Mouse (Mus musculus): Measurements from ENCODE around the gene Kcnk1.

Gene Kcnk1

DNA sequence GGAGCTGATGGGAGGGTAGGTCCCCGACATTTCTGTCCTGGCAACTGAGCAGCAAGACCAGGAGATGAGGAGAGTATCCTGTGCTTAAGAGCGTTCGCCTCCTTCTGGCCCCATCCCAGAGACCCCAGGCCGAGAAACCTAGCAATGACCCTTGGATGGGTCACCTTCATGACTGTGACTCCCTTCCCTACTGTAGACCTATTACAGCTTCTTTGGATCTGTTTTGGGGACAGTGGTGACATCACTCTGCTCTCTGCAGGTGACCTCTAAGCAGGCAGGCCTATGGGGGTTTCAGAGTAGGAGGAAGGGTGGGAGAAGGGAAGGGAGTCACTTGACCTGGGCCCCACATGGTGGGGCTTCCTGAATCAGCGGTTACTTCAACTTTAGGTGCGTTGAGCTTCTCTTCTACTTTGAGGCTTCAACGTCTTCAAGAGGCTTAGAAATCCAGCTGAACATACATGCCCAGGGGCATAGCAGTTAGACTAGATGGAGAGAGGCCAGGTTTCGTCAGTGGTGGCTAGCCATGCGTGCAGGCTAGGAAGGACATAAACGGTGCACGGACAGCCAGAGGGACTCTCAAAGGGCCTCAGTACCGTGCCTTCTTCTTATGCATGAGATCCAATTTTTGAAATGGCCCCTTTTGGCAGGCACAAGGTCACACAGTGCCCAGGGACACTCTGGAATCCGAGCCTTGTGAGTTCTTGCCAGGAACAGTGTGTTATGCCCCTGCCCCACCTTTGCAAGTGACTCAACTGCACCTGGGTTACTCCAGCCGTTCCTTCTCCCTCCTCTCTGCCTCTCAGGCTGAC lies 1.3 kb downstream of the Kcnk1 start:
- no peak for DNase-seq (ENCODE audit: low spot score in 2 of 2)

DNA sequence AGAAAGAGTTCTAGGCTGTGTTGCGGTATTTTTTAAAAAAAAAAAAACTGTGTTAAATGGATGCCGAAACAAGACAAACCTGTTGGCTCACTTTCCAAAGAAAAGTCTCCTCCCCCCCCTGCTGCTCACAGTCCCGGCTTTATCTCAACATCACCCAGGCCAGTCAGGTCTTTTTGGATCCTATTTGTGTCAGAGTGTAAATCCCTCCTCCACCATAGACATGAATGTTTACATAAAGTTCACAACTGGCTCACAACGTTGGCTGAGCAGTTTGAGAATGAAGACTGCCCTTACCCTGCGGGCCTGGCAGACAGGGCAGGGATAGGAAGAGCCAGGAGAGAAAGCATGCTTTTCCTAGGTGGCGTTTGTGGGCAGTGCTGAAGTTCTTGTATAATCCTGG lies 2.0 kb downstream of the Kcnk1 start:
- DNase-seq (ENCODE audit: low spot score in 2 of 2) = no peak

DNA sequence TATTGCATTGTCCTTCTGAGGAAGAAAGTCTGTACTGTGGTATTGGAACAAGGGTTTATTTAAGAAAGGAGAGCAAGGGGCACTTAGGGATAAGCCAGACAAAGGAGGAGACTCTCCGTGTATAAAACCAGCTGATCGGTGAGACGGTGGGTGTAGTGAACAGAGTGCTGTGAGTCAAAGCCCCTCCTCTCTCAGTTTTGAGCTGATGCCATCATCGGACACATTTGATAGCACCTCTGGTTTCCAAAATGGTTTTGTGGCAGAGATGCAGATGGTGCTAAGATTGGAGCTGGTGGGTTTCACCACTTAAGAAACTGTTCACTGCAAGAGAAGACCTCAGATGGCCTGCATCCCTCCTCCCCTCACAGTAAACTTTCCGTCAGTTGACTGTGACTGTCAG lies 2.6 kb downstream of the Kcnk1 start:
- no peak for DNase-seq (ENCODE audit: low spot score in 2 of 2)

DNA sequence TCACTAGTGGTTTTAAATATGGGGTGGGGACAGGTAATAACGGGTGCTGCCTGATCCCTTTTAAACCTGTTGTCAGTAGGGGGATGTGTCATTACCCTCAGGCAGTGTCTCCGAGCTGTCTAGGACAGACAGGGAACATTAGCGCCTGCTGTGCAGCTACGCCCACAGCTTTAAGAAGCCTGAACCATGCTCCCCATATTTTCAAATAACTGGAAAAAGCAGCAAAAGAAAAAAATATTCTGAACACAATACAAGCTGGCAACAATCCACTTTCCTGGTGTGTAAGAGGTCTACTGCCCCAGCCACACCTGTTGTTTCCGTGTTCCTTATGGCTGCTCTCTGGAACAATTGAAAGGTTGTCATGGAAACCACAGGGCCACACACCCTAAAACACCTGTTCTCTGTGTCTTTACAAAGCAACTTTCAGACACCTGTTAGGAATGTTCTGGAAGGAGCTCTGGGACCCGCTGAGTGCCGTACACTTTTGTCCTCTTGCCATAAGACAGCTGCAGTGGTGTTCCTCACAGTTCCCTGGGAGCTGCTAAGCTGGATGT lies 4.9 kb downstream of the Kcnk1 start:
- DNase-seq (ENCODE audit: low spot score in 2 of 2) = no peak

DNA sequence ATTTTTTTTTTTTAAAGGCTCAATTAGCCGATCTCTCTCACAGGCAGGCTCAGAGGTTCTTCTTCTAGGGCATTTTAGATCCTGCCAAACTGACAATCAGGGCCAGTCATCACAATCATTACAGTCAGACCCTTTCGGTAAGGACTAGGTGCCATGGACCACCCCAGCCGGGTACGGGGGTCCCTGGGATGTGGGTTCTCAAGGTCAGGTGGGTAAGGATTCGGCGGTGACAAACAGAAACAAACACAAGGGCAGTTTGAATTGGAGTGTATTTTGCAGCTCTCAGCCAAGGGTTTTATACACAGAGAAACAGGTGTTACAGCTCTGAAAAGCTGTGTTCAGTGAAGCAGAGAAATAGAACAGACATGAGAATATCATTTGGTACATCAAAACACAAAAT lies 8.6 kb downstream of the Kcnk1 start:
- no peak for DNase-seq (ENCODE audit: low spot score in 2 of 2)

DNA sequence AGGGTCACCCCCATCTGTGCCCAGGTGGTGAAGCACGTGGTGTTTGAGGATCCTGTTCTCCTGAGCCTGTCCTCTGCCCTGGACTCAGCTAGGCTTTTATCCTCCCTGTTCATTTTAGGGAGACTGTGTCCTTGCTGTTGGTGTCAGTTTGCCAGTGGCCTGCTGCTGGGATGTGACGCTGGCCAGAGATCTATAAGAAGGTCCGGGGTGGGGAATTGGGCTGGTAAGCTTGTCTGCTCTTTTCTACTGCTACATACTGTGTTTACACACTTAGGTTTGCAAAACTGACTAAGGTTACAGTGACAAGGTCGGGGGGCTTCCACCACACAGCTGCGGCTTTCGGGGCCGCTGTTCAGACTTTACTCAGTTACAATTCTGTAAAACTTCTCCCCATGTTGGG lies 10.0 kb downstream of the Kcnk1 start:
- no peak for DNase-seq (ENCODE audit: low spot score in 2 of 2)

DNA sequence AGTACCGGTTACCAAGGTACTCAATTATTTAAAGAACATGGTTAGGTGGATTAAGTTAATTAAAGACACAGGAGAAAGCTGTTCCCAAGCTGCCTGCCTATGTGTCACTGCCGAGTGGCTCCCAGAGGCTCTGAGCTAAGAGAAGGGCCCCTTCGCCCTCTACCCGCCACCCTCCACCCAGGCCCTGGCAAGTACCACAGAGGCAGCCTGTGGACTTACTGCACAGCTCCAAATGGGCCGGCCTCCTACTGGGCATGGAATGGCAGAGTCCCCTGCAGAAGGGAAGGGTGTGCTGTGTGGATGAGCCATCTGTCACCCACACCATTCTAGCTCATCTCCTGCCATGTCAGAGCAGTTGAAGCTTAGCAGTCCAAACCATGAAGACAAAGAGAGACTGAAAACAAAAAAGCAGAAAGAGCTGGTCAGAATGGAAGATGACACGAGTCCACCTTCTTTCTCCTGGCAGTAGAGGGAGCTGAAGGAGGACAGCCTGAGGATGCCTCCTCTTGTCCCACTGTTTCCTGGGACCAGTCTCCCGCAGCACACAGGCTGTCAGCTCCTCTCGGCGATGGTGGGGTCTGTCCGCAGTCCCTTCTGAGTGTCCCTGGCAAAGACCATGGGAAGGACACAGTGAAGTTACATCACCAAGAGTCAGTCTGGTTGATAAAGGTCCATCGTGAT lies 11.5 kb downstream of the Kcnk1 start:
- no peak for DNase-seq (ENCODE audit: low spot score in 2 of 2)

DNA sequence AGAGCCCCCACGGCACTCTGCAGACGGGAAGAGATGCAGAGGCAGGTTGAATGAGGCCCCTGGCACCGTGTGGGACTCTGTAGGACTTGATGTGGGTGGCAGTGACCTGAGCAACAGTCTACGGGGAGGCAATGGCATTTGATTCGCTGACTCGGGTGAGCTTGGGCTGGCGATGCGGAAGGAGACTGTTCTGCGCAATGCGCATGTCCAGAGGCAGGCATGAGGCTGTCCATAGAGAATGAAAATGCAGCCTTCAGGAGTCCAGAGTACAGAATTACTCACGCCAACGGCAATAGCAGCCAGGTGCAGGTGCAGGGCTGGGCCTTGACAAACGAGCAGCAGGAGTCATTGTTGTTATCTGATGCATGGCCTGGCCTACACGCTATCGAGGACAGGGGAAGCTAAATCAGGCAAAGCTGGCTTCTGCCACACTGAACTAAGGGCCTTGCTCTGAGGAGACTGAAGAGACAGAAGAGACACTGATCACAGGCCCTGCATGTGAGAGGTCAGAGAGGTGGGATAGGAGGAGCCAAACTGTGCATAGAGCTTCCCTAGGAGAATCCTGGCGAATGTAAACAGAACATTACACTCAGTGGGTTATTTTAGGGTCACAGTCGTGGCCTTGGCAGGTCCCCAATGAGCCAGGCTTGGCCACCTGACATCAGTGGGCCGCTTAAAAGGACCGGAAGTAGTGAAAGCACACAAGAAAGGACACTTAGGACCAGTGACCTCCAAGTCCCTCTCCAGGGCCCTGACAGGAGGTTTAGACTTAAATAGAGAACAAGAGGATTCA lies 12.8 kb downstream of the Kcnk1 start:
- DNase-seq (ENCODE audit: low spot score in 2 of 2) = no peak

DNA sequence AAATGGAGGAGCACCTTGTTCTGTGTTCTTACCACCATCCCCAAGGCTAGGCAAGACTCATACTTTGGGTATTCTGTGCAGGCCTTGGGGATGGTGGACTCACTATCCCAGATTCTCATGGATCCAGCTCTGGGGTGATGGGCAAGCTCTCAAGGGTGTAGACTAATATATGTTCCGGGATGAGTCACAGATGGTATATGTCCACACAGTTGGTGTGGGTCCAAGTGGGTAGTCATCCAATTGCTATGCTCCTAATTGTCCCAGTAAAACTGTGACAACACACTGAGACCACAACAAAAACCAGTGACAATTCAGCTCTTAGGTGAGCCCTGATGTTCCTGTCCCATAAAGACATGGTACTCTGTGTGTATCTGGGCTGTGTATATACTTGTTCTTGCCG lies 14.0 kb downstream of the Kcnk1 start:
- no peak for DNase-seq (ENCODE audit: low spot score in 2 of 2)

DNA sequence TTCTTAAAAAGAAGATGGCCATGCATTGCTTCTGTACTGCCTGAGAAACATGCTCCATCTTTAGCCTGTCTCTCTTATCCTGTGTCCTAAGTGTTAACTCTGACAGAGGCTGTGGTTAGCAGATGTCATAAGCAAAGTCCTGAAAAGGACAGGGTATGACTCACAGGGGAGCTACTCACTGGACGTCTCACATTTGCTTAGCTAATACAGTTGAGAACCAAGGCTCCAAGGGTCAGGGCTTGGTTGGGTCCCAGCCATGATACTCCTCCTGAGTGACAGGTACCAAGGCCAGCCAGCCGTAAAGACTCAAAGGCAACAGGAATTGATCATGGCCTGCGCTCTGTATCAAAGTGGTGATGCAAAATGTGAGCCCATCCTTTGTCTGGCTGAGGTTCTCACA lies 15.9 kb downstream of the Kcnk1 start:
- no peak for DNase-seq (ENCODE audit: low spot score in 2 of 2)

DNA sequence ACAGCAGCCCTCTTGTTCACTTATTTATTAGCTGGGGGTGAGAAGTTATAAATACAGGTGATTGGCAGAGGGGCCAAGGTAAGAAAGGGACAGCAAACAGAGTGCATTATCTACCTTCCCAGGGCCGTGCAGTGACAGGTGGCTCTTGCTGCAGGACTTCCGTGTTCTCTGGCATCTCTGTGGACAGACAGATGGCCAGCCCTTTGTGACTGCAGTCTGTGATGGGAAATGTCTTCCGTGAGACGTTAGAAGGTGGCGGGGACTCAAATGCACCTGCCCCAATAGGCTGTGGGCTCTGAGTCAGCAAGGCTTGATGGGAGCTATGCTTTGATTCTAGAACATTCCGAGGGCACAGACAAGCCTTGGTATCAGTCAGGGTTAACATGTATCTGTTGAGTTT lies 17.4 kb downstream of the Kcnk1 start:
- DNase-seq (ENCODE audit: low spot score in 2 of 2) = no peak

DNA sequence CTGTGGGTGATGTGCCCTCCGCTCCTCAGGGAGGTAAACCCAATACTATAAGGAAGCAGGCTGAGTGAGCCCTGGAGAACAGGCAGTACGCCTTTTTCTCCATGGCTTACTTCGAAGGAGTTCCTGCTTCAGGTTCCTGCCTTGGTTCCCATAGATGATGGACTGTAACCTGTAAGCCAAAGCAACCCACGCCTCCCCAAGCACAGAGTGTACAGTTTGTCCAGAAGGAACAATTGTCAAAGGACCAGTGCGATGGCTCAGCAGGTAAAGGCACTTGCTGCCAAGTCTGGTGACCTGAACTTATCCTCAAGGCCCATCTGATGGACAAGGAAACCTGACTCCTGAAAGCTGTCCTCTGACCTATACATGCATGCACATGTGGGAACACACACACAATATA lies 18.7 kb downstream of the Kcnk1 start:
- no peak for DNase-seq (ENCODE audit: low spot score in 2 of 2)

DNA sequence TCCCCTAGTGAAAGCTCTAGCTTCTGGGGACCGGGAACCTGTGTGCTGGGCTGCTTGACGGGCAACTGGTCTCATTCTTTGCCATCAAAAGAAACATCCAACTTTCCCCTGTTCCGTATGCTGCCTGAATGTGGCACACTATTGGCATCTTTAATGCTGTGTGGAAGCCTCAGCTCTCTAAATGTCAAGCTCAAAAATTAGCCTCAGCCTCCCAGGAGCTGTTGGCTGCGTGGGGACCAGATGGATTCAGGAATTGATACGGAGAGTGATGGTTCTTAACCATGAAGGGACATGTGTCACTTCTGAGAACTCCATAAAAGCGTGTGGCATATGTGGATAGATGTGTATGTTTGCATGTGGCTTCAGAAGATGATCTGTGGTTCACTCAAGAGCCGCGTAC lies 27.0 kb downstream of the Kcnk1 start:
- no peak for DNase-seq (ENCODE audit: low spot score in 2 of 2)

DNA sequence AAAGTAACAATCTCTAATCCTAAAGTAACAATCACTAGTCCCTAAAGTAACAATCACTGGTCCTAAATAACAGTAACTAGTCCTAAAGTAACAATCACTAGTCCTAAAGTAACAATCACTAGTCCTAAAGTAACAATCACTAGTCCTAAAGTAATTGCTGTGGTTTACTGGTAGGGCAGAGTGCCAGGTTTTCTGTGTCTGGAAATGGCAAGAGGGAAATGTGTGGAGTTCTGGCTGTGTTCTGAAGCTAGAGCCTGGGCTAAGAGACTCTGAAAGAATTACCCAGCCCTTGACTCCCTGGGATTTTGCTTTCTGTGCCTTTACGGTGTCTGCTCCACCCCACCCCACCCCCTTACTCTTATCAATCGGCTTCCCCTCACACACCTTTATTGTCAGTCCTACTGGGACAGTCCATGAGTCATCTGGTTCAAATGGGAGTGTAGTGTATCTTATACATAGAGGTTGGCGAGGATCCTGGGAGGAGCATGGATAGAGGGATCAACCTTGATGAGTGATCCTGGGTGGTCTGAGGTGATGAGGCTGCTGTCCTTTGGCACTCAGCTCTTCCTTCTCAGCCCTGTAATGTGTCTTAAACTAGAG lies 28.8 kb downstream of the Kcnk1 start:
- DNase-seq (ENCODE audit: low spot score in 2 of 2) = no peak

DNA sequence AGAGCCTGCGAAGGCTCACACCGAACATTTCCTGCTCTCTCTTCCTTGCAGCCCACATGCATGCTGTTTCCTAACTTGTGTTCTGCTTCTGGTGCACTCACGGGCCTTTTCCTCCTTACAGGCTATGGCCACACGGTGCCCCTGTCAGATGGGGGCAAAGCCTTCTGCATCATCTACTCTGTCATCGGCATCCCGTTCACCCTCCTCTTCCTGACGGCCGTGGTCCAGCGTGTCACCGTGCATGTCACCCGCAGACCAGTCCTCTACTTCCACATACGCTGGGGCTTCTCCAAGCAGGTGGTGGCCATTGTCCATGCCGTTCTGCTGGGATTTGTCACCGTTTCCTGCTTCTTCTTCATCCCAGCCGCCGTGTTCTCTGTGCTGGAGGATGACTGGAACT lies 29.9 kb downstream of the Kcnk1 start:
- DNase-seq (ENCODE audit: low spot score in 2 of 2) = no peak

DNA sequence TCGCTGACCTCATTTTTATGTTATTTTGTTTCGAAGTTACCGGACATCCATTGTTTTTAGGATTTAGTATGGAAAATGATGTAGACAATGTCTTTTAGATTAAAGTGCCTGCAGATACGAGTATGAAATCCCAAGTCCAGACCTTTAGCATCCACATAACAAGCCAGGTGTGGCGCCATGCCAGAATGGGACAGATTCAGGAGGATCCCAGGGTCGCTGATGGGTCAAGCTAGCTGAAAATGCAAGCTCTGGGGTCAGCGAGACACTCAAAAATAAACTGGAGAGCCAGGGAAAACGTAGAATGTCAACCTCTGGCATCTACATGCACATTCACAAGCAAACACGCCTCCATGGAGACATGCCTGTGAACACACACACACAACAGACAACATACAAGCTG lies 31.2 kb downstream of the Kcnk1 start:
- DNase-seq (ENCODE audit: low spot score in 2 of 2) = no peak

DNA sequence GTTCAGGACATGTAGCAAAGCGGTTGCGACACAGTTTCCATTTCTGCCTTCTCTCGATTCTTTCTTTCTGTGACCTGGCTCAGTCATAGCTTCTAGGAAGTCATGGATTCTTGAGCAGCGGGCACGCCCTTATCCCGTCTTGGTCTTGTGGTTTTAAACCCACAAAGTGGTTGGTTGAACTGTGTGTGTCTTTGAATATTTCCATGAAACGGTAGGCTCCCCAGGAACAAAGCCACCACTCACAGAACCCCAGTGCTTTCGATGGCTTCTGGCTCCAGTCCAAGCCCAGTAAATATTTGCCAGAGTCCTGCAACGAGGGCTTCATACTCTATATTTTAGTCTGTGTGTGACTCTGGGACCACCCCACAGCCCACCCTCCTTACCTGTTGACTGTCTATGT lies 31.6 kb downstream of the Kcnk1 start:
- DNase-seq (ENCODE audit: low spot score in 2 of 2) = no peak

DNA sequence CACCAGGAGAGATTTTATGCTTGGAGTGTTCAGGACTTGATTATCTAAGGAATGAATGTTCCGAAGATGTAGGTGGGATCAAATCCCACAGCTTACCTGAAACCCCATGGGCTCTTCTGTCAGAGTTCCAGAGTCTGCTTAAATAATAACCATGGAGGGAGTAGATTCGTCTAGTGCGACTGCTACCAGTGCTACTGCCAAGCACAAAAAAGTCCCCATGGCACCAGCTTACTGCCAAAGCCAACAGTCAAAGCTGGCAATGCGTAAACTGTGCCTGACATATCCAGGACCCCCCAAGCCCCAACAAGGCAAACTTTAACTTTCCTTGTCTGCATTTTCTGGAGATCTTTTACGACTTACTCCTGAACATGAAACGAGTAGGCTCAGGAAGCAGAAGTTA lies 32.5 kb downstream of the Kcnk1 start:
- DNase-seq (ENCODE audit: low spot score in 2 of 2) = no peak

DNA sequence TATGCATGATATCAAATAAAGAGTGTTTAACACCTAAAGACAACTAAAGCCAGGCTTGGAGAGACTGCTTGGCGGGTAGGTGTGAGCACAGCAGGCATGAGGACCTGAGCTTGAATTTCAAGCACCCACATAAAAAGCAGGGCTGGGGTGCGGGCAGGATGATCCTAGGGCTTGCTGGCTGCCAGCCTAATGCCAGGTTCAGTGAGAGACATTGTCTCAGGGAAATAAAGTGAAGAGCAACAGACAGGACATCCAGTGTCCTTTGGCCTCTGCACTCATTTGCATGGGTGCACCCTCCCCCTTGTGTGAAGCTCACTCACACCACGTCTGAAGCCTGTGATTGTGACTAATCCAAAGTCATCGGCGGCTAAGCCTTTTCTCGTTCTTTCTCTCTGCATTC lies 34.0 kb downstream of the Kcnk1 start:
- DNase-seq (ENCODE audit: low spot score in 2 of 2) = no peak

DNA sequence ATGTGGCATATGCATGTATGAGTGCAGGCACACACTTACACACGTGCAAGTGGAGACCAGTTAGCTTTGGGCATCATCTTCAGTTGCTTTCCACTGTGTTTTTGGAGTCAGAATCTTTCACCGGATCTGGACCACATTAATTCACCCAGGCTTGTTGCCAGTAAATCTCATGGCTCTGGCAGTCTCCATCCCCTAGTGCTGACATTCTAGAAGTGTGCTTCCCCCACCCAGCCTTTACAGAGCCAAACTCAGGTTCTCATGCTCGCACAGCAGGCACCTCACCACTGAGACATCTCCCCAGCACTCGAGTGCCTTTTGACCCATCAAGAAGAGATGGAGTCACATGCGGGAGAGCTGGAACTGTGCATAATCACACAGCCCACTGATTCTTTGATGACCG lies 37.8 kb downstream of the Kcnk1 start:
- DNase-seq (ENCODE audit: low spot score in 2 of 2) = no peak

DNA sequence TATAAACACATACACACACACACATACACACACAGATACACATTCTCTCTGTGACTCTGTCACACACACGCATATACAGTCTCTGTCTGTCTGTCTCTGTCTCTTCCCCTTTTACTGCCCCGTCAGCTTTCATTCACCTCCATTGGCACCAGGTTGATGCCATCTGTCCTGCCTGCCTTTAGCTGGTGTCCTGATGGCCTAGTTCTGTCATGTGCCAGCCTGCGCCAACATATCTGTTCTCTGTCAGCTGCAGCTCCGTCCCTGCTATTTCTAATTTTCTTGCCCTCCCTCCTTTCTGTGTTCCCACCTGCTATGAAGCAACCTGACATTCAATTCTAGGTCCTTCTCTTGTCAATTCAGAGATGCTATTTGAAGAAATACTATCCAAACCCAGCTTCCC lies 40.1 kb downstream of the Kcnk1 start:
- DNase-seq (ENCODE audit: low spot score in 2 of 2) = no peak

DNA sequence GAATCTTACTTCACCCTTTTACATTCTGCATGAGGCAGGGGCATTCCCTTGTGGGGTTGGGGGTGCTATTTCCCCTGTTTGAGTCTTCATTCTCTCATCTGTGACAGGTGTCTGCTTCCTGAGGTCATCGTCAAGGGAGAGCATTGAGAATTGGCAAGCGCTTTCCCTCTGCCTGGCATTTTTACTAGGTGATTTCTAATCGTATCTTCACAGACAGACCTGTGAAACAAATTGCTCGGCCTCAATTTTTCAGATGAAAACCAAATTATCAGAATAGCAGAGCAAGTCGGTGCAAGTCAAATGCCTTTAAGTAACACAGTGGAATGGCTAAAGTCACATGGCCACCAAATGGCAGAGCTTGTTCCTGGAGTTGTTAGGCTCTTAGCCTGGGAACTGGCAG lies 41.4 kb downstream of the Kcnk1 start:
- no peak for DNase-seq (ENCODE audit: low spot score in 2 of 2)

Measured in natural killer cell, adult 2 months (primary cell).